Mouse (Mus musculus): Measurements from ENCODE around the gene Grtp1. TPM values are rescaled to one million over a fixed set of nuclear protein-coding genes. Genes with fewer than 3 reads are reported as not detected.

Grtp1 gene
- polyA plus RNA-seq, 1 experiment from 2014 or later = 22.6 TPM

DNA sequence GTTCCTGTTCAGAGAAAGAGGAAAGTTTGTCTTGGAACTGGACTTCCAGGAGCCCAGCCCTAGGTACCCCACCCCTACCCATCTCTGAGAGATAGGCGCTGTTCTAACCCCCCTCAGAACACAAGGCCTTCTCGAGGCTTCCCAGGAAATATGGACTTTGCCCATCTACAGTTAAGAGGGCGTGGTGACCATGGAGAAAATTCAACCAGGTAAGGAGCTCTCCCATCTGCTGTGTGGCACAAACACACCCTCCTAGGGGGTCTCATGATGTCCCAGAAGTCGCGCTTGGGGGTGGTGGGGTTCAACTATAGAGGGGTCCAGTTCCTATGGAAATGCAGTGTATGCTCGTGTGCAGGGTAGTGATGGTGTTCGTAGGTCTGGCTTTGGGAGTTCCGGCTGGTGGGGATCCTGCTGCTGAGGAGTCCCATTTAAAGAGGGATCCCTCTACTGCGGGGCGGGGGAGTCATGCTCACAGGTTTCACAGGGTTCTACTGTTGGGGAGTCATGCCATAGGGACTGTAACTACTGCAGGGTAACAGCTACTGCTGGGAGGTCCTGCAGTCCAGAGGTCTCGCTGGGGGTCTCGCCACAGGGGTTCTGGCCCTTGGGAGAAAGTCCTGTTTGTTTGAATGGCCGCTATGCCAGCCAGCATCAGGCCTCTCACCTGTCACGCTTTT, 897 bp downstream of the Grtp1 start:
- 23% methylated on average over 14 of the region's 14 CpGs for WGBS
- H3K4me1 ChIP-seq (ENCODE audit: control insufficient read depth, insufficient read depth, low read length) = peaks cover 4% of the 10 kb centered on the region; the same call in 1 of the 2 replicates
- no peak for ATAC-seq (ENCODE audit: insufficient read depth, low FRiP score)
- H3K4me3 ChIP-seq (replicated peaks; ENCODE audit: low read length) = peak overlapping the region; percentile 71
- H3K9ac ChIP-seq (ENCODE audit: low read length) = peak overlapping the region; percentile 73
- H3K27me3 ChIP-seq (ENCODE audit: control insufficient read depth, insufficient read depth, low read length) = peaks cover 14% of the 10 kb centered on the region; the same call in 1 of the 2 replicates
- H3K27ac ChIP-seq (ENCODE audit: low read length) = peak overlapping the region; percentile 42
- no peaks in the 10 kb centered on the region for H3K36me3 ChIP-seq (ENCODE audit: control insufficient read depth, insufficient read depth, low read length)
- no peaks in the 10 kb centered on the region for H3K9me3 ChIP-seq (replicated peaks; ENCODE audit: control insufficient read depth, low read length)
- peak overlapping the region; percentile 92 for H3K4me2 ChIP-seq (ENCODE audit: low read depth, low read length)

DNA sequence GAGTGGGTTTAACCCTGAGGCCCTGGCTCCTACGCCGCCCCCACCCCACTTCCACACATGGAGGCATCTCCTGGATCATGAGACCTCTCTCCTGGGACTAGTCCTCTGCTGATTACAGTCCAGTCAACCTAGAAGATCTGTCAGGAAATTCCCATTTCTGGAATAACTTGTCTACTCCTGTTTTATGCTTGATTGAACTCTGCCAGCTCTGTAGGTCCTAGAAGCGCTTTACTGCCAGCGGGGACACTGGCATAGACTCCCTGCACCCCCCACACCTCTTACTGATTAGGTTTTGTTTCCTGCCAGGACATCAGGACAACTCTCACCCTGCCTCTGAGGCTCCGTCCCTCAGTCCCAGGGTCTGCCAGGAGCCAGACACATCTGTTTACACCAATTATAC, 2.9 kb downstream of the Grtp1 start:
- Histone ChIP-seq H3K4me1 (ENCODE audit: control insufficient read depth, insufficient read depth, low read length) (peaks cover 4% of the 10 kb centered on the region; the same call in 1 of the 2 replicates), H3K4me2 (ENCODE audit: low read depth, low read length) (no peak overlapping the region), H3K27ac (ENCODE audit: low read length) (no peak overlapping the region), H3K9me3 (replicated peaks; ENCODE audit: control insufficient read depth, low read length) (no peaks in the 10 kb centered on the region), H3K27me3 (ENCODE audit: control insufficient read depth, insufficient read depth, low read length) (peaks cover 14% of the 10 kb centered on the region; the same call in 1 of the 2 replicates), H3K36me3 (ENCODE audit: control insufficient read depth, insufficient read depth, low read length) (no peaks in the 10 kb centered on the region), H3K4me3 (replicated peaks; ENCODE audit: low read length) (no peak overlapping the region), H3K9ac (ENCODE audit: low read length) (no peak overlapping the region)
- WGBS = 81% methylated on average over 5 of the region's 5 CpGs
- no peak for ATAC-seq (ENCODE audit: insufficient read depth, low FRiP score)

DNA sequence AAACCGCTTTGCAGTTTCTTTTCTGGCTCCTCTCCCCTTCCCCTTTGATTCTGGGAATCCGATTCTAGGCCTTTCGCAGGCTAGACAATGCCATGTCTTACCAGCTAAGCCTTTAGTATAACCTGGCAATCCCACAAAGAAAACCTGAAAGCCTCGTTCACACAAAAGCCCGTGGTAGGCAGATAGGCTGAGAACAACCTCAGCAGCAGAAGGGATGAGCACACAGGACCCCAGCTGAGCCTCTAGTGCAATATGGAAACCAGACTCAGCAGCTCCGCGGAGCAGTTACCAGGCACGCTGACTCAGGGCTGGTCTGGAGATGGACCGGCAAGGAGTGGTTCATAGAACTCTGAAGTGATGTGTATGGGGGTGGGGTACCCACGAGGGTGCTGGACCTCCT, 5.6 kb downstream of the Grtp1 start:
- Histone ChIP-seq H3K4me1 (ENCODE audit: control insufficient read depth, insufficient read depth, low read length) (peaks cover 4% of the 10 kb centered on the region; the same call in 1 of the 2 replicates), H3K9ac (ENCODE audit: low read length) (no peak overlapping the region), H3K36me3 (ENCODE audit: control insufficient read depth, insufficient read depth, low read length) (no peaks in the 10 kb centered on the region), H3K4me3 (replicated peaks; ENCODE audit: low read length) (no peak overlapping the region), H3K27ac (ENCODE audit: low read length) (no peak overlapping the region), H3K4me2 (ENCODE audit: low read depth, low read length) (no peak overlapping the region), H3K27me3 (ENCODE audit: control insufficient read depth, insufficient read depth, low read length) (no peaks in the 10 kb centered on the region; the same call in 1 of the 2 replicates), H3K9me3 (replicated peaks; ENCODE audit: control insufficient read depth, low read length) (no peaks in the 10 kb centered on the region)
- WGBS = 50% methylated on average over 10 of the region's 10 CpGs
- no peak for ATAC-seq (ENCODE audit: insufficient read depth, low FRiP score)

DNA sequence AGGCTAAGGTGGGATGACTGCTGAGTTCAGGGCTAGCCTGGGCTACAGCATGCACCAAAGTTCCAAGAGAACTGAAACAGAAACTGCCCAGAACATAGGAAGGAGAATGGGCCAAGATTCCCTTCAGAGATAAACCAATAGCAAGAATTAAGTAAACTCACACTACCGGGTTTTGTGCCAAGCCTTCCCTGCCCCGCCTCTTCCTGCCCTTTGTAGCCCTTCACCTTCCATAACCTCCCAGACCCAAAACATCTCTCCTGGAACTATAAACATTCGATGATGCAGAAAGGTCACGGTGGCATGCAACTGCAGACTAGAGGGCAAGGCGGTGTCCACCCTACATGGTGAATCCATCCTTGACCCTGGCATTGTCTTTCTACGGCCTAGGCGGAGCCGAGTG, 10.2 kb downstream of the Grtp1 start:
- Histone ChIP-seq H3K9me3 (replicated peaks; ENCODE audit: control insufficient read depth, low read length) (no peaks in the 10 kb centered on the region), H3K27ac (ENCODE audit: low read length) (no peak overlapping the region), H3K4me1 (ENCODE audit: control insufficient read depth, insufficient read depth, low read length) (no peaks in the 10 kb centered on the region), H3K9ac (ENCODE audit: low read length) (no peak overlapping the region), H3K4me2 (ENCODE audit: low read depth, low read length) (no peak overlapping the region), H3K27me3 (ENCODE audit: control insufficient read depth, insufficient read depth, low read length) (no peaks in the 10 kb centered on the region), H3K4me3 (replicated peaks; ENCODE audit: low read length) (no peak overlapping the region), H3K36me3 (ENCODE audit: control insufficient read depth, insufficient read depth, low read length) (no peaks in the 10 kb centered on the region)
- no peak for ATAC-seq (ENCODE audit: insufficient read depth, low FRiP score)
- 85% methylated on average over 8 of the region's 8 CpGs for WGBS

DNA sequence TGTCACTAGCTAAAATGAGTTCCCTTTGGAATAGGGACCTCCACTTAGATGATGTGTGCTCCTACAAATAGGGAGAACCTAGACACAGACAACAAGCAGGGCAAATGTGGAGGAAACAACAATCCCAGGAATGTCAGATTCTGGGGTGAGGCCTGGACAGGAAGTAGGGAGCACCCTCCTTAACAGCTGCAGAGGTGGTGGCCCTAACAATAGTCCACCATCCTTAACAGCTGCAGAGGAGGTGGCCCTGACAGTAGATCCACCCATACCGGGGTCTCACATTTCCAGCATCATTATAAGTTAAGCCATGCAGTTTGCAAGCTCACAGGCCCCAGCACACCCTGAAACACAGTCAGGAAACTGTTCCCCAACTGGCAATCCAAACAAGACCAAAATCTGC, 11.6 kb downstream of the Grtp1 start:
- no peak overlapping the region for H3K4me3 ChIP-seq (replicated peaks; ENCODE audit: low read length)
- no peak for ATAC-seq (ENCODE audit: insufficient read depth, low FRiP score)
- no peaks in the 10 kb centered on the region for H3K4me1 ChIP-seq (ENCODE audit: control insufficient read depth, insufficient read depth, low read length)
- H3K9ac ChIP-seq (ENCODE audit: low read length) = no peak overlapping the region
- no peaks in the 10 kb centered on the region for H3K27me3 ChIP-seq (ENCODE audit: control insufficient read depth, insufficient read depth, low read length)
- H3K9me3 ChIP-seq (replicated peaks; ENCODE audit: control insufficient read depth, low read length) = no peaks in the 10 kb centered on the region
- H3K4me2 ChIP-seq (ENCODE audit: low read depth, low read length) = no peak overlapping the region
- H3K36me3 ChIP-seq (ENCODE audit: control insufficient read depth, insufficient read depth, low read length) = no peaks in the 10 kb centered on the region
- WGBS = 82% methylated on average over 1 of the region's 1 CpGs
- no peak overlapping the region for H3K27ac ChIP-seq (ENCODE audit: low read length)

DNA sequence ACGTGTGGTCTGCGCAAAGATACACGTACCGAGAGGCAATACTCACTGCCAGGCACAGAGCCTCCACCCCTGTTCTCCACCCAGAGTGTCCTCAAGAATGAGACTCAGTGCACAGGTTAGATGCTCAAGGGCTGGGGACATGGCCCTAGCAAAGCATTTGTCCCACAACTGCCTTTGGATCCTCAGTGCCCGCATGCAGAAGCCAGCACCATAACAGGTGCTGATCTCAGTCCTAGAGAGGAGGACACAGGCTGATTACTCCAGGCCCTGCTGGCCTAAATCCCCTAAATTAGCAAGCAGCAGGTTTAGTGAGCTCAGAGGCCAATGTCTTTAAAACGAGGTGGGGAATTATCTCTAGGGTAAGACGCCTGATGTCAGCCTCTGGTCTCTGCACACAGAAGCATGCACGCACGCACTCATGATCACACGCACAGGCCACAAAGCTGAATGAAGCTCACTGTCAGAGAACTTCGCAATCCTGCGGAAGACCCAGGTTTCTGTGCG, 12.3 kb downstream of the Grtp1 start:
- Histone ChIP-seq H3K27ac (ENCODE audit: low read length) (no peak overlapping the region), H3K4me1 (ENCODE audit: control insufficient read depth, insufficient read depth, low read length) (no peaks in the 10 kb centered on the region), H3K9me3 (replicated peaks; ENCODE audit: control insufficient read depth, low read length) (no peaks in the 10 kb centered on the region), H3K27me3 (ENCODE audit: control insufficient read depth, insufficient read depth, low read length) (no peaks in the 10 kb centered on the region), H3K4me2 (ENCODE audit: low read depth, low read length) (no peak overlapping the region), H3K36me3 (ENCODE audit: control insufficient read depth, insufficient read depth, low read length) (no peaks in the 10 kb centered on the region), H3K9ac (ENCODE audit: low read length) (no peak overlapping the region), H3K4me3 (replicated peaks; ENCODE audit: low read length) (no peak overlapping the region)
- WGBS = 88% methylated on average over 13 of the region's 13 CpGs
- ATAC-seq (ENCODE audit: insufficient read depth, low FRiP score) = no peak

DNA sequence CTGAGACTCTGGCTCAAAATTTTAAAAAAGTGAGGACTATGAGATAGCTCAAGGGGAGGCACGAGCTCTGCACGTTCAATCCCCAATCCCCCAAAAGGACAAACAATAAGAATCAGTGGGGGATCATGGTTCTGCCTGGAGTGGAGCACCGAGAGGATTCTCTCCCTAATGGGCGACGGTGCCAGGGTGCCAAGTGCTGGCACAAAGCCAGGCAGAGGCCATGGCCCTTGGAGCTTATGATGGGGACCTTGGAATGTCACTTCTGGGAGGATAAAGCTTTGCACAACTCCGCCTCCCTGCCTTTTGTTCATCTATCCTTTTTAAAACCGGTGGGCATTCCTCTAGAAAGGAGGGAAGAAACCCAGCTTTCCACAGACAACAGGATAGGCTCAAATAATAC, 12.8 kb downstream of the Grtp1 start:
- Histone ChIP-seq H3K4me2 (ENCODE audit: low read depth, low read length) (no peak overlapping the region), H3K4me3 (replicated peaks; ENCODE audit: low read length) (no peak overlapping the region), H3K36me3 (ENCODE audit: control insufficient read depth, insufficient read depth, low read length) (no peaks in the 10 kb centered on the region), H3K4me1 (ENCODE audit: control insufficient read depth, insufficient read depth, low read length) (no peaks in the 10 kb centered on the region), H3K9ac (ENCODE audit: low read length) (no peak overlapping the region), H3K27ac (ENCODE audit: low read length) (no peak overlapping the region), H3K27me3 (ENCODE audit: control insufficient read depth, insufficient read depth, low read length) (no peaks in the 10 kb centered on the region), H3K9me3 (replicated peaks; ENCODE audit: control insufficient read depth, low read length) (no peaks in the 10 kb centered on the region)
- WGBS = 73% methylated on average over 7 of the region's 7 CpGs
- ATAC-seq (ENCODE audit: insufficient read depth, low FRiP score) = no peak

DNA sequence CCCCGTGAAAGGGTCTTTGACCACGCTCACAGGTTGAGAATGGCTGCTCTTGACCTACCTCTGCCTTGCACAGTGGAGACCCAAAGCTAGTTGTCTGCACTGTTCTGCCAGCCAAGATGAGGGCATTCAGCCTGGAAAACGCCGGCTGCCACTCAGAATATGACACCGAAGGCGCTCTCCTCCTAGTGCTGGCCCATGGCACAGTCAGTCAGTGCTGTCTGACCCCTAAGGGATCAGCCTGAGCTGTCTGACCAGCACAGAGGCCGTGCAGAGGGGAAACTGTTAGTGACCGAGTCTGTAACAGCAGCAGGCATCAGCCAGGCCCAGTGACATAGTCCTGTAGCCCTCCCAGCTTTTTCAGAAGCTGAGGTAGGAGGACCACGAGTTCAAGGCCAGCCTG, 13.2 kb downstream of the Grtp1 start:
- Histone ChIP-seq H3K4me1 (ENCODE audit: control insufficient read depth, insufficient read depth, low read length) (no peaks in the 10 kb centered on the region), H3K4me3 (replicated peaks; ENCODE audit: low read length) (no peak overlapping the region), H3K4me2 (ENCODE audit: low read depth, low read length) (no peak overlapping the region), H3K27ac (ENCODE audit: low read length) (no peak overlapping the region), H3K27me3 (ENCODE audit: control insufficient read depth, insufficient read depth, low read length) (no peaks in the 10 kb centered on the region), H3K9ac (ENCODE audit: low read length) (no peak overlapping the region), H3K36me3 (ENCODE audit: control insufficient read depth, insufficient read depth, low read length) (no peaks in the 10 kb centered on the region), H3K9me3 (replicated peaks; ENCODE audit: control insufficient read depth, low read length) (no peaks in the 10 kb centered on the region)
- WGBS = 79% methylated on average over 9 of the region's 9 CpGs
- no peak for ATAC-seq (ENCODE audit: insufficient read depth, low FRiP score)

DNA sequence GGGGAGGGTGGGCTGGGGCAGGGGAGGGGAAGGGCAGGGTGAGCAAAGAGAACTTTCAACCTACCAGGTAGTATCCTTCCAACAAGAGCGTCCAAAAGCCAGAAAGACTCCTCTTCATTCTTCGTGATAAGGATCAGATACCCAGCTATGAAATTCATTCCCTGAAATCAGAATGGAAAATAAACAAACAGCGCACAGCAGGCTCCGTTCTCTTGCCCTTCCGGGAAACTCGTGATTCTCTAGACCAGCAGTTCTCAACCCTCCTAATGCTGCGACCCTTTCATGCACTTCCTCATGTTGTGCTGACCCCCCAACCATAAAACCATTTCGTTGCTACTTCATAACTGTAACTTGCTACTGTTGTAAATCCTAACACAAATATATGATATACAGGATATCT, 13.6 kb downstream of the Grtp1 start:
- H3K27me3 ChIP-seq (ENCODE audit: control insufficient read depth, insufficient read depth, low read length) = no peaks in the 10 kb centered on the region
- WGBS = 84% methylated on average over 8 of the region's 8 CpGs
- no peaks in the 10 kb centered on the region for H3K9me3 ChIP-seq (replicated peaks; ENCODE audit: control insufficient read depth, low read length)
- no peak overlapping the region for H3K27ac ChIP-seq (ENCODE audit: low read length)
- H3K9ac ChIP-seq (ENCODE audit: low read length) = no peak overlapping the region
- H3K4me1 ChIP-seq (ENCODE audit: control insufficient read depth, insufficient read depth, low read length) = no peaks in the 10 kb centered on the region
- H3K4me3 ChIP-seq (replicated peaks; ENCODE audit: low read length) = no peak overlapping the region
- no peak for ATAC-seq (ENCODE audit: insufficient read depth, low FRiP score)
- no peaks in the 10 kb centered on the region for H3K36me3 ChIP-seq (ENCODE audit: control insufficient read depth, insufficient read depth, low read length)
- no peak overlapping the region for H3K4me2 ChIP-seq (ENCODE audit: low read depth, low read length)

All from stomach, embryonic 16.5 days (tissue).